Mouse (Mus musculus): ENCODE data around the gene Tmem43. TPM values are rescaled to one million over a fixed set of nuclear protein-coding genes. Genes with fewer than 3 reads are reported as not detected.

The Tmem43 gene
- polyA plus RNA-seq, 1 experiment from 2014 or later: 43.5 TPM

DNA sequence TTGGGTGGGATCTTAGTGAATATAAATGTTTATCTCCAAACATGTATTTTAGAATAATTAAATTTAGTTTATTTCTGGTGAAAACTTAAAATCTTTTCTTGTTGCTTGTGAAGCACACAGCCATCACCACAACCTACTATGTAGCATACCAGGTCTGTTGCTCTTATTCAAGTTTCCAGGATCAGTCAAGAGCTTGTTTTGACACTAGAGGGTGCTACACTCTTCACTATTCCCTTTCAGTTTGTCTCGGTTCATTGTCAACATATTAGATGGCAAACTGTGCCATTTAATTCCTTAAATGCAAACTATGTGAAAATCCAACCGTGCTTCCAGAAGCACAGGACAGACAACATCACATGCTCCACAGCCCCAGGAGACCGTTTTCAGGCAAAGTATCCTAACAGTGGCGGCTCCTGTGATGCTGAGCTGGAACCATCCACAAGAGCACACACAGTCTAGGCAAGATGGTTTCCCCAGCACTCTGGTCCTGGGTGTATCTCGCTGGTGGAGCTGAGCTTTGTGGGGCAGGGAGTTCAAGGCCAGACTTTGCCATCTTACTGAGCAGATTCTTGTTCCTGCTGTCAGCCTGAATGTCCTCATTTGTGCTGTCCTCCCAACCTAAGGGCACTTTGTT, 53.8 kb downstream of the Tmem43 start:
- no peaks in the 10 kb centered on the region for H3K9me3 ChIP-seq

DNA sequence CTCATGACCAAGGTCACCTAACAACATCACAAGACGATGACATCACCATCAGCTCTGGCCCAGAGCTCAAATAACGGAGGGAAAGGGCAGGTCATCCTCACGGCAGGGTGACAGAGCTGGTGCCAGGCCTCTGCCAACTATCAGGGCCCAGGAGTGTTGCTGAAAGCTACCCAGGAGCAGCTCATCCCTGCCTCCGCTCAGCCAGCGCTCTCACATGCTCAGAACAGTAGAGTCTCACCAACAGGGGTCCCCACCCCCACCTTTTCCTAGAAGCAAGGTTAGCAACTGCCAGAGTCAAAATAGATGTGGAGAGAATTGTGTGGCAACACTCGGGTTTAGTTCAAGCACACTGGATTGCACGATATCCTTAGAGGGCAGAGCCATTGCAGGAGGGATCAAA, 54.8 kb downstream of the Tmem43 start:
- Histone ChIP-seq H3K36me3 (peaks cover 21% of the 10 kb centered on the region), H3K4me1 (replicated peaks) (peaks cover 4% of the 10 kb centered on the region), H3K27me3 (no peaks in the 10 kb centered on the region), H3K27ac (no peak overlapping the region), H3K4me3 (no peak overlapping the region), H3K9ac (no peak overlapping the region), H3K4me2 (no peak overlapping the region), H3K9me3 (no peaks in the 10 kb centered on the region)
- ATAC-seq (ENCODE audit: low FRiP score): no peak
- WGBS: 86% methylated on average over 7 of the region's 7 CpGs

More for the DNA sequence above, 53.8 kb downstream of the Tmem43 start:
- Histone ChIP-seq H3K4me2 (no peak overlapping the region), H3K9ac (no peak overlapping the region), H3K4me3 (no peak overlapping the region), H3K4me1 (replicated peaks) (no peaks in the 10 kb centered on the region), H3K27me3 (no peaks in the 10 kb centered on the region), H3K27ac (no peak overlapping the region), H3K36me3 (peaks cover 31% of the 10 kb centered on the region)
- WGBS: 52% methylated on average over 5 of the region's 5 CpGs
- no peak; the same call in 1 of the 2 replicates for ATAC-seq (ENCODE audit: low FRiP score)

DNA sequence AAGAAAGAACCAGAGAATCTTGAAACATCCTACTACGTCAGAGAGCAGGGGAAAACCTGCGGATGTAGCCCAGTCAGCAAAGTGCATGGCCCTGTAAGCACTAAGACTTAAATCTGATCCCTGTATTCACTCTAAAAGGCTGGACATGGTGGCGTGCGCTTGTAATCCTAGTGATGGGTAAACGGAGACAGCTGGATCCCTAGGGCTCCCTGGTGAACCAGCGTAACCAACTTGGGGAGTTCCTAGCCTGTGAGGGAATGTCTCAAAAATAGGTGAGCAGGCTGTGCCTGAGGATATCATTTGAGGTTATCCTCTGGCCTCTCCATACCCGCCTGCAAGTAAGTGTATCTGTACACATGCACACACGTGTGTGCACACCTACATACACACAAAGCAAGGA, 57.2 kb downstream of the Tmem43 start:
- ATAC-seq (ENCODE audit: low FRiP score): no peak
- Histone ChIP-seq H3K4me2 (no peak overlapping the region), H3K36me3 (peaks cover 4% of the 10 kb centered on the region; the same call in 1 of the 2 replicates), H3K27me3 (no peaks in the 10 kb centered on the region), H3K4me1 (replicated peaks) (peaks cover 11% of the 10 kb centered on the region), H3K27ac (no peak overlapping the region), H3K9ac (no peak overlapping the region), H3K9me3 (no peaks in the 10 kb centered on the region), H3K4me3 (no peak overlapping the region)
- WGBS: 92% methylated on average over 8 of the region's 8 CpGs

DNA sequence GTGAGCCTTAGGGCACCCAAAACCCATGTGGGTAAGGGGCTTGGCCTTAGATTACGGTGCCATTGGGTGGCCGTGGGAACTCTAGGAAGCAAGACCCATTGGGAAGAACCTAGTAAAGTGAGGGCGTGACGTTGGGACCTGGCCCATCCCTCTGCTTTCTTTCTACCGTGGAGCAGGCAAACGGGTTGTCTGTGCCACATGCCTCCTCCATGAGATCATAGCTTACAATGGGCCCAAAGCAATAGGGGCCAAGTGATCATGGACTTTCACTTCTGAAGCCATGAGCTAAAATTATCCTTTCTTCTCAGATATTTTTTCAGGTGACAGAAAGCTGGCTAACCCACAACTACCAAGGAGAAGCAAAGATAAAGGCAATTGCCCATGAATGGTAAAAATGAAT, 57.8 kb downstream of the Tmem43 start:
- Histone ChIP-seq H3K9ac (no peak overlapping the region), H3K4me2 (no peak overlapping the region), H3K4me1 (replicated peaks) (peaks cover 11% of the 10 kb centered on the region), H3K4me3 (no peak overlapping the region), H3K27ac (no peak overlapping the region), H3K27me3 (no peaks in the 10 kb centered on the region), H3K36me3 (peaks cover 4% of the 10 kb centered on the region; the same call in 1 of the 2 replicates), H3K9me3 (no peaks in the 10 kb centered on the region)
- ATAC-seq (ENCODE audit: low FRiP score): no peak
- 95% methylated on average over 6 of the region's 6 CpGs for WGBS

DNA sequence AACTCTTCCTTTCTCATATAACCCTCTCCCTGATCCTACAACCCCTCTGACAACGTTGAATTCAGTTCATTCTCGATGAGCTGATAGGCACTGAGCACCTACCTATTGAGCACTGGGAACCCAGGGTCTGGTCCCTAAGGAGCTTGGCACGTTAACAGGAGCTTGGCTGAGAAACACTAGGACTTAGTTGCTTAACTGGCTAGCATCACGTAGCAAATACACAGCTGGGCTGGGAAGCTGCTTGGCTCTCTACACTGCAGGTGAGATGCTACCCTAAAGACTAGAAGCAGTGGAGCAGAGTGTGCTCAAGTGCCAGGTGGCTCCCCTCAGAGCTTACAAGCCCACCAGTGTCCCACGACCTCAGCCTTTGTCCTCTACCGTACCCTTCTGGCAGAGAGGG, 59.2 kb downstream of the Tmem43 start:
- Histone ChIP-seq H3K9me3 (no peaks in the 10 kb centered on the region), H3K36me3 (peaks cover 4% of the 10 kb centered on the region; the same call in 1 of the 2 replicates), H3K4me2 (no peak overlapping the region), H3K27ac (no peak overlapping the region), H3K4me1 (replicated peaks) (peaks cover 11% of the 10 kb centered on the region), H3K27me3 (no peaks in the 10 kb centered on the region), H3K9ac (no peak overlapping the region), H3K4me3 (no peak overlapping the region)
- WGBS: 73% methylated on average over 6 of the region's 6 CpGs
- no peak for ATAC-seq (ENCODE audit: low FRiP score)

DNA sequence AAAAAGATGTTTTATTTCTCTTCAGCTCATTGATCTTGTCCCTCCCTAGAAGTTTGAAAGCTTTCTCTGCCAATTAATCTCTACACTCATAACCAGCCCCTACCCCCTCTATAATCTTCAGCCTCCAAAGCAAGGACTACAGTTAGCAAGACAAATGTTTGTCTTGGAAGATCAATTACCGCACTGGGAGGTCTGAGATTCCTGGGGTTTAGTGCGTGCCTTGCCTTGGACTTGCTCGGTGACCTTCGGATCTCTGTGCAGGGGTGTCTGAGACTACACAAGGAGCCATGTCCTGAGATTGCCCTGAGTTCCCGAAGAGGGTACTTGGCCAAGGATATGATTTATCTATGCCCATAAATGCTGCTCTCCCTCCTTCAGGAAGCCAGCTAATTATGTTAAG, 59.9 kb downstream of the Tmem43 start:
- Histone ChIP-seq H3K4me3 (no peak overlapping the region), H3K27ac (no peak overlapping the region), H3K4me1 (replicated peaks) (peaks cover 11% of the 10 kb centered on the region), H3K9ac (no peak overlapping the region), H3K9me3 (no peaks in the 10 kb centered on the region), H3K36me3 (peaks cover 3% of the 10 kb centered on the region; the same call in 1 of the 2 replicates), H3K27me3 (no peaks in the 10 kb centered on the region), H3K4me2 (no peak overlapping the region)
- ATAC-seq (ENCODE audit: low FRiP score): no peak
- 59% methylated on average over 5 of the region's 5 CpGs for WGBS

DNA sequence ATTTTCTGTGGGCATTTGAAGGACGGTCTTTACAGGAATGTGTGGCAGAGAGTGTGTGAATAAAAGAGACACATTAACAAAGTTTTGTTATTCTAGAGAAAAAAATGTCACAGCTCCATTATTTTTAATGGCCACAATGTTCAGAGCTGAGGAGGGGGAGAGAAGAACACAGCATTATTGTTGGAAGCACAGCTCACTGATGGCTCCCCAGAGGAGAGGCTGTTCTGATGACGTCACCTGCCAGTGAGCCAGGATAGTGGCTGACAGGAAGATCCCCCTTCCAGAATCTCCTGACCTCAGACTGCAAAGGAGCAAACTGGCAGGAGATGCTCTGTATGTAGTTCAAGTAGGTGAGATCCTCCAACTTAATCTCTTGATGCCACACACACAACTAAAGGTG, 60.3 kb downstream of the Tmem43 start:
- peaks cover 11% of the 10 kb centered on the region for H3K4me1 ChIP-seq (replicated peaks)
- no peaks in the 10 kb centered on the region for H3K36me3 ChIP-seq
- H3K4me2 ChIP-seq: no peak overlapping the region
- WGBS: 43% methylated on average over 2 of the region's 2 CpGs
- H3K9me3 ChIP-seq: no peaks in the 10 kb centered on the region
- no peak for ATAC-seq (ENCODE audit: low FRiP score)
- H3K9ac ChIP-seq: no peak overlapping the region
- no peak overlapping the region for H3K4me3 ChIP-seq
- no peaks in the 10 kb centered on the region for H3K27me3 ChIP-seq
- no peak overlapping the region for H3K27ac ChIP-seq

DNA sequence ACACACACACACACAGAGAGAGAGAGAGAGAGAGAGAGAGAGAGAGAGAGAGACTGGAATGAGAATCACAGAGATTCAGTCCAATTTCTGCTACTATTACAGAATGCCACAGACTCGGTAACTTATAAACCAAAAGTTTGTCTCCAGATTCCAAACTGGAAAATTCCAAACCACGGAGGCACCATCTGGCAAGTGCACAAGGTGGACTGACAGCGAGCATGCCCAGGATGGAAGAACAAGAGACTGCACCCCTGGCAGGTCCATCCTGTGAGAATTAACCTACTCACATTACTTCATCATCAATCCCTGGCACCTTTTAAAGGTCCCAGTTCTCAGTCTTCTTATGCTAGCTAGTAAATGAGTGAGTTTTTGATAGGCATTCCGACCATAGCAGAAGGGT, 60.8 kb downstream of the Tmem43 start:
- 84% methylated on average over 4 of the region's 4 CpGs for WGBS
- Histone ChIP-seq H3K36me3 (no peaks in the 10 kb centered on the region), H3K27ac (no peak overlapping the region), H3K4me2 (no peak overlapping the region), H3K4me1 (replicated peaks) (peaks cover 11% of the 10 kb centered on the region), H3K4me3 (no peak overlapping the region), H3K9ac (no peak overlapping the region), H3K27me3 (no peaks in the 10 kb centered on the region), H3K9me3 (no peaks in the 10 kb centered on the region)
- ATAC-seq (ENCODE audit: low FRiP score): no peak

DNA sequence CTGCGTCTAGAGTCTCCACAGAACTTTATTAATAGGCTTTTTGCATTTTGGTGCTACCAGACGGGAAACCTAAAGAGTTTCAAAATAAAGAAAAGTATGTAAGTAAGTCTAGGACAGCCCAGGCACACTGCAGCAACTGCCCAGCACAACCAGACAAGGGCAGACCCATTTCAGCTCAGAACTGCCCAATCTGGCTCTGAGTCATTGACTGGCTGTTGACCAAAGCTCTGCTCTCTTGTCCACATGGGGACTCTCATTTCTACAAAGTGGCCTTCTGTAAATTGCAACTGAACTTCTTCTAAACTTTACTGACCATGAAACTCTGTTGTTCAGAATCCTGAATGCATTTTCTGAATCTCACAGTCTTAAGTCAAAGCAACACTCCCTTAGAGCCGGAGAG, 61.7 kb downstream of the Tmem43 start:
- no peak overlapping the region for H3K4me2 ChIP-seq
- H3K9me3 ChIP-seq: no peaks in the 10 kb centered on the region
- no peak overlapping the region for H3K27ac ChIP-seq
- H3K4me1 ChIP-seq (replicated peaks): peaks cover 11% of the 10 kb centered on the region
- H3K36me3 ChIP-seq: no peaks in the 10 kb centered on the region
- no peak for ATAC-seq (ENCODE audit: low FRiP score)
- no peak overlapping the region for H3K9ac ChIP-seq
- H3K27me3 ChIP-seq: no peaks in the 10 kb centered on the region
- no peak overlapping the region for H3K4me3 ChIP-seq
- WGBS: 76% methylated on average over 3 of the region's 3 CpGs

DNA sequence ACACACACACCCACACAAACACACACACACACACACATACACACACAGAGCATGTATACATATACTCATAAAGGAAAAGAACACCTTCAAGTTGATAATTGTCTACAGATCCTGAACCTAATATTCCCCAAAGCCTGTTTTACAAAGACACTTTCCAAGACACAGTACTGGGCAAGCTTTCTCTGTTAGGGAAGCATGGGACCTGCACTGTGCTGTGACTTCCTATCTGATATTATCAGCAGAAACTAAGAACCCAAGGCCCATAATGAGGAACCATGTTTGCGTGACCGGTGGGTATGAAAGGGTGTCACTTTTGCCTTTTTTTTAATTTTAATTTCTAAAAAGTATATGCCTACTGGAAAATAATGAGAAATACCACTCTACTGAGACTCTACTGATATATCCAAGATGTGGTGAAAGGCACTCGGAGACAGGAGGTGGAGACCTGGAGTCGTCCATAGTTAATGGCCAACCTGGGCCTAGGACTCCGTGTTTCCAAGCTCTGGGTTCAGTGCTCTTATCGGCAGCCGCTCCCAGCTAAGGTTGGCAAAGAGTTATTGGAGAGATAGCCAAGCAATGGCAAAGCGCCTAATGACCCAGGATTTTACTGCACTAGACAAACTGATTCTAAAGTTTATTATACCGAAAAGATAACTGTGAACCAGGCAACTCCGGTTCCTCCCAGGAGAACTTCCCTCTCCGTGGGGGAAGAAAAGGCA, 62.7 kb downstream of the Tmem43 start:
- H3K4me3 ChIP-seq: no peak overlapping the region
- WGBS: 95% methylated on average over 11 of the region's 11 CpGs
- ATAC-seq (ENCODE audit: low FRiP score): no peak
- no peaks in the 10 kb centered on the region for H3K9me3 ChIP-seq
- H3K36me3 ChIP-seq: no peaks in the 10 kb centered on the region
- H3K4me2 ChIP-seq: no peak overlapping the region
- no peak overlapping the region for H3K9ac ChIP-seq
- H3K27me3 ChIP-seq: no peaks in the 10 kb centered on the region
- H3K27ac ChIP-seq: no peak overlapping the region
- H3K4me1 ChIP-seq (replicated peaks): peaks cover 11% of the 10 kb centered on the region

Other genes starting within 250 kb of the Tmem43 start
- 10.5 and 11.5 TPM in 2 replicates for gene Wnt7a, start 62.3 kb upstream of the Tmem43 start, polyA plus RNA-seq (2015; fragmentation: Nextera tagmentation; extraction: Ambion mirVana)
- gene Chchd4, start 157 bp upstream of the Tmem43 start, polyA plus RNA-seq (2015; fragmentation: Nextera tagmentation; extraction: Ambion mirVana): 29.9 and 30.4 TPM in 2 replicates
- gene Xpc, start 42.2 kb downstream of the Tmem43 start, polyA plus RNA-seq (2015; fragmentation: Nextera tagmentation; extraction: Ambion mirVana): 22.2 and 24.8 TPM in 2 replicates
- 162 and 169 TPM in 2 replicates for gene Lsm3, start 42.2 kb downstream of the Tmem43 start, polyA plus RNA-seq (2015; fragmentation: Nextera tagmentation; extraction: Ambion mirVana)
- gene Slc6a6, start 210.3 kb downstream of the Tmem43 start, polyA plus RNA-seq (2015; fragmentation: Nextera tagmentation; extraction: Ambion mirVana): 91.0 and 98.3 TPM in 2 replicates

Measured in hindbrain, embryonic 13.5 days (tissue).